8 mouse cellular contexts compared by ENCODE assay signal in the genomic region with DNA sequence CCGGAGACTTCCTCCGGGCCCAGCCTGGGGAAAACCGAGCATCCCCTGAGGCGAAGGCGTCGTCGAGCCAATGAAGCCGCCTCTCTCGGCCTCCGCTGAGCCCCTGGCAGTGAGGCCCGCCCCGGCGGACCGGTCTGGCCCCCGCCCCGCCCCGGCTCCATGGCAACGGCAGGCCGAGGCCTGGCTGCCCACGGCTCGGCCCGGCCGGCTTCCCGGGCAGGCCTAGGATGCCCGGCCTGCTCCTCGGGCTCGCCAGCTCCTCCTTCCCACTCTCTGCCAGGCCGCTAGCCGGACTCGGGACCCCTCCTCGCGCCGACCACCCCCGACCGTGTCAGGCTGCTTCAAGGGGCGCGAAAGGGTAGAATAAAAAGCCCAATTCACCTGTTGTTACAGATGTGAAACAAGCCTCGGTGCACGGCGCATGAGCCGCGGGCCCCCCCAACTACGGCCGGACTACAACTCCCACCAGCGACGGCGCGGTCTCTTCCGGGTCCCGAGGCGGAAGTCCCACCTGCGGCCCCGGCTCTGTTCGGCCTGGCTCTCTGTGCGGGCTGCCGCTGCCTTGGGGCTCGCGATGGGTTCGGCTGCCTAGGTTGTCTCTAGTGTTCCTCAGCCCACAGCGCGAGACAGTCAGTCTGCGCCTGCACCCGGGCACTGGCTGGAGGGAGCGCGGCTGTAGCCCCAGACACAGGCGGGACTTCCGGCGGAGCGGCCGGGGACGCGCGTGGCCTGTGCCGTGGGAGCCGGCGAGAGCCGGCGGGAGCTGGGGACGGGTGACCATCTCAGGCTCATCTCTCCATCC. TPM values are rescaled to one million over a fixed set of nuclear protein-coding genes. Genes with fewer than 3 reads are reported as not detected.
DNase-seq lines count a peak whose midpoint lies in the region; ATAC-seq and TF ChIP-seq lines count a peak whose summit lies in the region.

Gene Smarcc1 (plus strand): TSS at position 732 of the 802 bp plus-strand sequence.

- peaks cover 0 to 25% of the 10 kb centered on the region in 2 experiments; a peak in 2 of 4 replicates for H3K4me1 ChIP-seq in CH12.LX (ENCODE audit: control insufficient read depth in 1 of 2, insufficient read depth in 2 of 2)
- H3K4me1 ChIP-seq in forebrain, embryonic 11.5 days (replicated peaks; ENCODE audit: control insufficient read depth, insufficient read depth, low read length): peaks cover 6% of the 10 kb centered on the region; the same call in 1 of the 2 replicates
- H3K4me1 ChIP-seq in heart, embryonic 16.5 days (ENCODE audit: control insufficient read depth, insufficient read depth, low read length): peaks cover 15% of the 10 kb centered on the region
- H3K4me1 ChIP-seq in liver, embryonic 15.5 days (replicated peaks): peaks cover 23% of the 10 kb centered on the region
- H3K4me1 ChIP-seq in neural tube, embryonic 12.5 days: peaks cover 14% of the 10 kb centered on the region

- WGBS in forebrain, embryonic 11.5 days: under 1% methylated on average over 65 of the region's 79 CpGs
- under 1% methylated on average over 78 of the region's 79 CpGs for WGBS in heart, embryonic 16.5 days
- under 1% methylated on average over 79 of the region's 79 CpGs for WGBS in liver, embryonic 15.5 days (ENCODE audit: insufficient replicate concordance)
- under 1% methylated on average over 79 of the region's 79 CpGs for WGBS in neural tube, embryonic 12.5 days

- H3K36me3 ChIP-seq in CH12.LX (replicated peaks in 1 of 2; ENCODE audit: control insufficient read depth in 1 of 2, insufficient read depth in 1 of 2, low read length in 1 of 2): peaks cover 8 to 40% of the 10 kb centered on the region in 2 experiments
- H3K36me3 ChIP-seq in forebrain, embryonic 11.5 days (ENCODE audit: control insufficient read depth, insufficient read depth, low read length): peaks cover 3% of the 10 kb centered on the region; the same call in 1 of the 2 replicates
- H3K36me3 ChIP-seq in heart, embryonic 16.5 days (ENCODE audit: control insufficient read depth, insufficient read depth): peaks cover 15% of the 10 kb centered on the region
- H3K36me3 ChIP-seq in liver, embryonic 15.5 days (replicated peaks): peaks cover 13% of the 10 kb centered on the region; the same call in 1 of the 2 replicates
- peaks cover 20% of the 10 kb centered on the region for H3K36me3 ChIP-seq in neural tube, embryonic 12.5 days

- no peaks in the 10 kb centered on the region for H3K9me3 ChIP-seq in CH12.LX (replicated peaks; ENCODE audit: low read length)
- H3K9me3 ChIP-seq in forebrain, embryonic 11.5 days (ENCODE audit: control insufficient read depth, low read length): no peaks in the 10 kb centered on the region
- no peaks in the 10 kb centered on the region for H3K9me3 ChIP-seq in heart, embryonic 16.5 days (replicated peaks; ENCODE audit: control insufficient read depth, low read length)
- H3K9me3 ChIP-seq in liver, embryonic 15.5 days (replicated peaks): no peaks in the 10 kb centered on the region
- H3K9me3 ChIP-seq in neural tube, embryonic 12.5 days: no peaks in the 10 kb centered on the region

- peak within 1 kb of the TSS; percentile 77 to 88 (median 87) for H3K4me3 ChIP-seq in CH12.LX (replicated peaks in 1 of 3; ENCODE audit: low read depth in 2 of 3, low read length in 2 of 3, poor library complexity in 1 of 3)
- H3K4me3 ChIP-seq in forebrain, embryonic 11.5 days (ENCODE audit: low read depth, low read length): peak within 1 kb of the TSS; percentile 87
- peak within 1 kb of the TSS; percentile 86 for H3K4me3 ChIP-seq in heart, embryonic 16.5 days (ENCODE audit: low read length)
- peak within 1 kb of the TSS; percentile 98 for H3K4me3 ChIP-seq in liver, embryonic 15.5 days (replicated peaks)
- peak within 1 kb of the TSS; percentile 84 for H3K4me3 ChIP-seq in neural tube, embryonic 12.5 days

- ATAC-seq in forebrain, embryonic 11.5 days (replicated peaks; ENCODE audit: low FRiP score): peak; percentile 96
- peak; percentile 96 for ATAC-seq in heart, embryonic 16.5 days (replicated peaks; ENCODE audit: extremely low read depth, insufficient read depth, low FRiP score)
- peak; percentile 97 for ATAC-seq in liver, embryonic 15.5 days (ENCODE audit: insufficient read depth)
- peak; percentile 97 for ATAC-seq in neural tube, embryonic 12.5 days (ENCODE audit: low FRiP score, low read depth)

- no peaks in the 10 kb centered on the region for H3K27me3 ChIP-seq in CH12.LX (replicated peaks)
- H3K27me3 ChIP-seq in forebrain, embryonic 11.5 days (ENCODE audit: control insufficient read depth, insufficient read depth, low read length): no peaks in the 10 kb centered on the region
- H3K27me3 ChIP-seq in heart, embryonic 16.5 days (ENCODE audit: control insufficient read depth, insufficient read depth, low read length): no peaks in the 10 kb centered on the region
- H3K27me3 ChIP-seq in liver, embryonic 15.5 days: no peaks in the 10 kb centered on the region
- H3K27me3 ChIP-seq in neural tube, embryonic 12.5 days (replicated peaks): no peaks in the 10 kb centered on the region

- dilution Hi-C loops in CH12.LX (cut with MboI; ENCODE audit: extremely low pct_ligation_motif_present, extremely low pct_unique_long_range_greater_than_20kb, low sequenced_read_pairs): no loop called here

- TF ChIP-seq CTCF in CH12.LX (conservative IDR thresholded peaks at IDR 0.05 in 1 of 2, IDR thresholded peaks at IDR 0.05 in 1 of 2; ENCODE audit: low read depth in 2 of 2, low read length in 2 of 2): no peak

- H3K9ac ChIP-seq in CH12.LX (ENCODE audit: insufficient read depth, low read depth): peak within 1 kb of the TSS; percentile 80
- peak within 1 kb of the TSS; percentile 96 for H3K9ac ChIP-seq in forebrain, embryonic 11.5 days (ENCODE audit: low read length)
- peak within 1 kb of the TSS; percentile 88 for H3K9ac ChIP-seq in heart, embryonic 16.5 days (ENCODE audit: low read length)
- H3K9ac ChIP-seq in liver, embryonic 15.5 days: peak within 1 kb of the TSS; percentile 93
- H3K9ac ChIP-seq in neural tube, embryonic 12.5 days: peak within 1 kb of the TSS; percentile 94

- in situ Hi-C loops in CH12.LX (cut with MboI; ENCODE audit: low pct_ligation_motif_present, low pct_unique_long_range_greater_than_20kb, low sequenced_read_pairs): no loop called here

- TF ChIP-seq RAD21 in CH12.LX (IDR thresholded peaks at IDR 0.05; ENCODE audit: low read depth, low read length): no peak

- no peak for TF ChIP-seq EP300 in CH12.LX (IDR thresholded peaks at IDR 0.05; ENCODE audit: low read length)

- peak within 1 kb of the TSS; percentile 81 for H3K4me2 ChIP-seq in CH12.LX (ENCODE audit: insufficient read depth, low read depth, poor library complexity, severe bottlenecking)
- peak within 1 kb of the TSS; percentile 75 for H3K4me2 ChIP-seq in forebrain, embryonic 11.5 days (ENCODE audit: low read depth, low read length, severe bottlenecking)
- peak within 1 kb of the TSS; percentile 93 for H3K4me2 ChIP-seq in heart, embryonic 16.5 days (ENCODE audit: low read depth, low read length)
- peak within 1 kb of the TSS; percentile 87 for H3K4me2 ChIP-seq in liver, embryonic 15.5 days
- H3K4me2 ChIP-seq in neural tube, embryonic 12.5 days (replicated peaks): peak within 1 kb of the TSS; percentile 81

- peak within 1 kb of the TSS; percentile 83 for H3K27ac ChIP-seq in CH12.LX (ENCODE audit: insufficient read depth, low read depth)
- H3K27ac ChIP-seq in forebrain, embryonic 11.5 days (ENCODE audit: low read depth, low read length): peak within 1 kb of the TSS; percentile 92
- H3K27ac ChIP-seq in heart, embryonic 16.5 days (ENCODE audit: low read length): peak within 1 kb of the TSS; percentile 97
- peak within 1 kb of the TSS; percentile 96 for H3K27ac ChIP-seq in liver, embryonic 15.5 days (replicated peaks)
- H3K27ac ChIP-seq in neural tube, embryonic 12.5 days: peak within 1 kb of the TSS; percentile 95

- H3K79me2 ChIP-seq in CH12.LX (replicated peaks; ENCODE audit: control insufficient read depth, extremely low read depth, insufficient read depth, poor library complexity, severe bottlenecking): peaks cover 23% of the 10 kb centered on the region; the same call in 1 of the 2 replicates

- peak; percentile 83 for DNase-seq in CH12.LX (ENCODE audit: extremely low read depth)
- peak; percentile 78 for DNase-seq in c-Kit-positive CD71-positive TER-119-negative erythroid progenitor cells, embryonic 14.5 days (ENCODE audit: low read depth)
- peak; percentile 96 for DNase-seq in forebrain, embryonic 11.5 days (ENCODE audit: low spot score)
- DNase-seq in kidney, postnatal 36 days: peak; percentile 89 to 93
- peak; percentile 88 for DNase-seq in telencephalon, adult 2 months (ENCODE audit: low read depth, low spot score)

- peak; percentile 82 for TF ChIP-seq POLR2A in CH12.LX (IDR thresholded peaks at IDR 0.05; ENCODE audit: low read depth, low read length)

TF ChIP-seq in CH12.LX, 34 proteins besides CTCF, POLR2A, EP300 and RAD21 (continues in another document):
- TF ChIP-seq TCF12 (IDR thresholded peaks at IDR 0.05; ENCODE audit: low read depth, low read length) (0 out of 2 replicates have a peak, but pooled peaks have one; percentile 52), NELFE (IDR thresholded peaks at IDR 0.05; ENCODE audit: low read depth, low read length) (peak; percentile 90), MAZ (IDR thresholded peaks at IDR 0.05; ENCODE audit: low read depth, low read length) (0 out of 2 replicates have a peak, but pooled peaks have one; percentile 49), USF2 (conservative IDR thresholded peaks at IDR 0.05; ENCODE audit: low read depth, low read length) (no peak), MEF2A (IDR thresholded peaks at IDR 0.05; ENCODE audit: borderline replicate concordance, low read depth, low read length) (no peak; the same call in 1 of the 2 replicates), MXI1 (IDR thresholded peaks at IDR 0.05; ENCODE audit: low read depth, low read length) (peak; percentile 74; the same call in 1 of the 2 replicates), RCOR1 (conservative IDR thresholded peaks at IDR 0.05; ENCODE audit: low read depth, low read length) (0 out of 2 replicates have a peak, but pooled peaks have one; percentile 54), NRF1 (IDR thresholded peaks at IDR 0.05; ENCODE audit: low read depth, low read length) (peak; percentile 84), ETS1 (conservative IDR thresholded peaks at IDR 0.05; ENCODE audit: low read depth, low read length) (no peak), PAX5 (IDR thresholded peaks at IDR 0.05; ENCODE audit: low read length) (no peak), BHLHE40 (IDR thresholded peaks at IDR 0.05; ENCODE audit: low read depth, low read length) (no peak), SMC3 (IDR thresholded peaks at IDR 0.05; ENCODE audit: low read depth, low read length) (no peak)

RNA-seq across cellular contexts. Expression of gene Smarcc1, which starts in this region (rescaled TPM):
- 41.3 and 44.2 TPM in 2 replicates for total RNA-seq in CH12.LX (2012; rRNA removed)
- 26.8 and 30.4 TPM in 2 replicates for total RNA-seq in CH12.LX (2014; rRNA removed)
- polyA plus RNA-seq in CH12.LX (2012; ENCODE audit: insufficient read length, low read depth): 89.9 and 97.0 TPM in 2 replicates
- 181 and 190 TPM in 2 replicates for polyA plus RNA-seq in forebrain, embryonic 11.5 days (2014; fragmentation: Nextera tagmentation; extraction: Ambion mirVana)
- 56.7 and 60.5 TPM in 2 replicates for polyA plus RNA-seq in heart, embryonic 16.5 days (2015; fragmentation: Nextera tagmentation; extraction: Ambion mirVana)
- polyA plus RNA-seq in liver, embryonic 15.5 days (2015; fragmentation: Nextera tagmentation; extraction: Ambion mirVana): 29.8 and 30.9 TPM in 2 replicates
- 172 and 185 TPM in 2 replicates for polyA plus RNA-seq in neural tube, embryonic 12.5 days (2016; fragmentation: Nextera tagmentation; extraction: Ambion mirVana)

Comparison
In these comparisons a context has a peak if more than half of its experiments do, and no peak if none do; other contexts are left out.
1. Peak in every context shown above with its lines: DNase-seq, ATAC-seq, H3K4me3 ChIP-seq and H3K27ac ChIP-seq.